Mouse (Mus musculus): Measurements from ENCODE around the gene Lrch1. TPM values are rescaled to one million over a fixed set of nuclear protein-coding genes. Genes with fewer than 3 reads are reported as not detected.

Lrch1 gene
- 10 to 100 TPM; 60.6 to 64.8 TPM for polyA plus RNA-seq (2017; shearing (Covaris generic))

DNA sequence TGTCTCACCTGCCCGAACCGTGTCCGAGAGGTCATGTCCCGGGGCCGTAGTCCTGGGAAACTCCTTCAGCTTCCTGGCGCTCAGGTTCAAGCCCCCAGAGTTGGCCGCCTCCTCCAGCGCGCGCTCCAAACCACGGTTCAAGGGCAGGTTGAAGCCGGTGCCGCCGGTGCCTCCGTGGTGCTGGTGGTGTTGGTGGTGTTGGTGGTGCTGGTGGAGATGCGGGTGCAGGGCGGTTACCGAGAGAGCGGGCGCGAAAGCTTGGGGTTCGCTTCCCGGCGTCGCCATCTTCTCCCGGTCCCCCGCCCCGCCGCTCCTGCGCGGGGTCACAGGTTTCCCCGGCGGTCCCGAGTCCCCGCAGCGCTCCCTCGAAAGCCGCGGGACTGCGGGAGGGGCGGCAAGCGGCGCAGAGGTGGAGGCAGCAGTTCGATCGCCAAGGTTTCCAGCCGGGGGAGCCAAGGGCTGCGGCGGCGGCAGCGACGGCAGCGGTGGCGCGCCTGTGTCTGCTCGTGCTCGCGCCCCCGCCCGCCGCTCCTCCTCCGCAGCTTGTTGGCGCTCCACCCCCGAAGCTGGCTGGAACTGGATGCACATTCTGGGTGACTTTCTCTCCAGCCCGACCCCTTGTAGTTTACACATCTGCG, at the start of gene Lrch1:
Gene Lrch1 (minus strand): TSS at position 501 of the 638 bp plus-strand sequence.

GRCm38 (mm10) chr14:74732079-74732783, 215.4 kb downstream of the Lrch1 start, which contains the start of gene Esd:
Esd (plus strand) TSS chr14:74732297.

Other genes with a start within 250 kb of the Lrch1 start
- 100 to 1,000 TPM; 148 to 163 TPM for gene Esd, start 215.6 kb downstream of the Lrch1 start, polyA plus RNA-seq (2017; shearing (Covaris generic))
- 1 to 10 TPM in 1 of 2 experiments, under 1 TPM in 1; 0.64 to 2.0 TPM for gene Rubcnl, start 68.2 kb upstream of the Lrch1 start, polyA plus RNA-seq (2017; shearing (Covaris generic))
- gene Lrrc63, start 183.0 kb upstream of the Lrch1 start, polyA plus RNA-seq (2017; shearing (Covaris generic)): under 1 TPM in 1 of 2 experiments, not detected in 1; 0.29 TPM
- 1,000 to 10,000 TPM; 1,190 to 1,224 TPM for gene Lcp1, start 183.2 kb upstream of the Lrch1 start, polyA plus RNA-seq (2017; shearing (Covaris generic))